Mouse (Mus musculus) MEL (cell line): ENCODE measurements around the gene Dgke. TPM values are rescaled to one million over a fixed set of nuclear protein-coding genes. Genes with fewer than 3 reads are reported as not detected.

Experiments
- DNase-seq: peaks from one replicate; pipeline ENCODE4 v3.0.0; 2011; ENCODE audit warnings: low read depth, low spot score
- H3K27ac ChIP-seq: 2 replicates; pipeline ENCODE4 v1.5.1; 2012; ENCODE audit warnings: low read depth, mild to moderate bottlenecking, control low read depth, low read length, moderate library complexity; ENCODE audit not compliant: control insufficient read depth
- H3K27me3 ChIP-seq, 2 experiments: fragments of 150-350 bp in 1 of 2; sonication (generic) in 1 of 2; 2 replicates each; pipeline ENCODE4 v1.6.1; 2012; ENCODE audit warnings: low read length in 2 of 2, mild to moderate bottlenecking in 2 of 2, improper control_type of control experiment in 1 of 2, moderate library complexity in 1 of 2; ENCODE audit not compliant: insufficient read depth in 2 of 2, control insufficient read depth in 1 of 2
- H3K36me3 ChIP-seq, 2 experiments: 2 replicates each; pipeline ENCODE4 v1.6.1; 2012 to 2014; ENCODE audit warnings: low read length in 2 of 2, improper control_type of control experiment in 1 of 2, inconsistent platforms in 1 of 2, mild to moderate bottlenecking in 1 of 2; ENCODE audit not compliant: insufficient read depth in 2 of 2, control insufficient read depth in 1 of 2
- H3K4me1 ChIP-seq, 2 experiments: fragments of 150-350 bp in 1 of 2; sonication (generic) in 1 of 2; 2 replicates each; pipeline ENCODE4 v1.6.1; 2012; ENCODE audit warnings: low read length in 2 of 2, improper control_type of control experiment in 1 of 2, mild to moderate bottlenecking in 1 of 2; ENCODE audit not compliant: insufficient read depth in 2 of 2, control insufficient read depth in 1 of 2
- H3K4me3 ChIP-seq, 2 experiments: fragments of 150-350 bp in 1 of 2; sonication (generic) in 1 of 2; 2 replicates each; pipeline ENCODE4 v1.5.1; 2012; ENCODE audit warnings: low read depth in 2 of 2, low read length in 2 of 2, mild to moderate bottlenecking in 2 of 2, moderate library complexity in 2 of 2, control low read depth in 1 of 2, improper control_type of control experiment in 1 of 2; ENCODE audit not compliant: control insufficient read depth in 1 of 2, insufficient read depth in 1 of 2
- H3K79me2 ChIP-seq: 2 replicates; pipeline ENCODE4 v1.6.1; 2012; ENCODE audit warnings: mild to moderate bottlenecking, low read length, moderate library complexity; ENCODE audit not compliant: control insufficient read depth, poor library complexity, insufficient read depth
- H3K9ac ChIP-seq: 2 replicates; pipeline ENCODE4 v1.6.1; 2012; ENCODE audit warnings: low read depth, mild to moderate bottlenecking, control low read depth, low read length, moderate library complexity; ENCODE audit not compliant: control insufficient read depth, poor library complexity, severe bottlenecking
- H3K9me3 ChIP-seq: fragments of 150-350 bp; sonication (generic); replicated peaks from 2 replicates; pipeline ENCODE4 v1.6.1; 2012; ENCODE audit warnings: mild to moderate bottlenecking, low read length, improper control_type of control experiment, moderate library complexity; ENCODE audit not compliant: insufficient read depth
- CHD1 ChIP-seq: IDR thresholded peaks from 2 replicates; pipeline ENCODE4 v1.6.1; 2012; ENCODE audit warnings: low read depth, mild to moderate bottlenecking, inconsistent platforms, low read length, improper control_type of control experiment
- ETS1 ChIP-seq: IDR thresholded peaks from 2 replicates; pipeline ENCODE4 v1.6.1; 2012; ENCODE audit warnings: low read depth, mild to moderate bottlenecking, inconsistent platforms, low read length, improper control_type of control experiment, moderate library complexity
- GATA1 ChIP-seq: IDR thresholded peaks from 2 replicates; pipeline ENCODE4 v1.6.1; 2011; ENCODE audit warnings: low read depth, low read length, improper control_type of control experiment
- JUND ChIP-seq: IDR thresholded peaks from 2 replicates; pipeline ENCODE4 v1.6.1; 2011; ENCODE audit warnings: low read depth, mild to moderate bottlenecking, improper control_type of control experiment, low read length
- MAX ChIP-seq: IDR thresholded peaks from 2 replicates; pipeline ENCODE4 v1.6.1; 2011; ENCODE audit warnings: low read length, improper control_type of control experiment
- MAZ ChIP-seq: IDR thresholded peaks from 2 replicates; pipeline ENCODE4 v1.6.1; 2012; ENCODE audit warnings: low read depth, mild to moderate bottlenecking, inconsistent platforms, low read length, improper control_type of control experiment
- MXI1 ChIP-seq: IDR thresholded peaks from 2 replicates; pipeline ENCODE4 v1.6.1; 2011; ENCODE audit warnings: mild to moderate bottlenecking, low read depth, low read length, improper control_type of control experiment
- MYB ChIP-seq: IDR thresholded peaks from 2 replicates; pipeline ENCODE4 v1.6.1; 2011; ENCODE audit warnings: mild to moderate bottlenecking, low read depth, low read length, improper control_type of control experiment
- MYC ChIP-seq: IDR thresholded peaks from 2 replicates; pipeline ENCODE4 v1.6.1; 2011; ENCODE audit warnings: low read depth, mild to moderate bottlenecking, low read length, improper control_type of control experiment, moderate library complexity
- NELFE ChIP-seq: IDR thresholded peaks from 2 replicates; pipeline ENCODE4 v1.6.1; 2011; ENCODE audit warnings: low read depth, low read length, improper control_type of control experiment
- RAD21 ChIP-seq: IDR thresholded peaks from 2 replicates; pipeline ENCODE4 v1.6.1; 2011; ENCODE audit warnings: mild to moderate bottlenecking, low read depth, low read length, improper control_type of control experiment
- SIN3A ChIP-seq: IDR thresholded peaks from 2 replicates; pipeline ENCODE4 v1.6.1; 2012; ENCODE audit warnings: low read length, improper control_type of control experiment, inconsistent platforms
- TBP ChIP-seq: IDR thresholded peaks from 2 replicates; pipeline ENCODE4 v1.8.0; 2011; ENCODE audit warnings: low read depth, low read length, improper control_type of control experiment
- TCF12 ChIP-seq: IDR thresholded peaks from 2 replicates; pipeline ENCODE4 v1.6.1; 2014; ENCODE audit warnings: low read depth, mild to moderate bottlenecking, inconsistent platforms, low read length, improper control_type of control experiment, moderate library complexity
- UBTF ChIP-seq: IDR thresholded peaks from 2 replicates; pipeline ENCODE4 v1.6.1; 2012; ENCODE audit warnings: low read depth, mild to moderate bottlenecking, inconsistent platforms, low read length, improper control_type of control experiment, moderate library complexity, borderline replicate concordance; ENCODE audit not compliant: insufficient read depth
- ZC3H11A ChIP-seq: IDR thresholded peaks from 2 replicates; pipeline ENCODE4 v1.6.1; 2012; ENCODE audit warnings: low read depth, mild to moderate bottlenecking, inconsistent platforms, low read length, improper control_type of control experiment
- ZKSCAN1 ChIP-seq: IDR thresholded peaks from 2 replicates; pipeline ENCODE4 v1.6.1; 2012; ENCODE audit warnings: low read depth, mild to moderate bottlenecking, inconsistent platforms, low read length, improper control_type of control experiment, moderate library complexity
- ZMIZ1 ChIP-seq: IDR thresholded peaks from 2 replicates; pipeline ENCODE4 v1.6.1; 2012; ENCODE audit warnings: low read depth, mild to moderate bottlenecking, inconsistent platforms, low read length, improper control_type of control experiment, moderate library complexity
- polyA plus RNA-seq, 2 experiments: library from polyadenylated mRNA; stranded (reverse) in 1 of 2; unstranded in 1 of 2; fragments of >175 nt in 1 of 2; fragments of >200 nt in 1 of 2; gene quantifications; 2 replicates each; pipeline versions ENCODE4 v1.2.1 to v1.2.4; 2012; ENCODE audit warnings: low replicate concordance in 2 of 2, low read depth in 1 of 2; ENCODE audit not compliant: insufficient read length in 2 of 2, insufficient read depth in 1 of 2, missing spikeins in 1 of 2
- total RNA-seq: library from RNA; depleted of rRNA; stranded (reverse); fragments of 300-350 nt; gene quantifications from 2 replicates; pipeline ENCODE4 v1.2.3, GENCODE M21; 2012

The Dgke gene
- total and polyA plus RNA-seq, 3 experiments = 5.2 to 6.4 TPM; not detected in 1

DNA sequence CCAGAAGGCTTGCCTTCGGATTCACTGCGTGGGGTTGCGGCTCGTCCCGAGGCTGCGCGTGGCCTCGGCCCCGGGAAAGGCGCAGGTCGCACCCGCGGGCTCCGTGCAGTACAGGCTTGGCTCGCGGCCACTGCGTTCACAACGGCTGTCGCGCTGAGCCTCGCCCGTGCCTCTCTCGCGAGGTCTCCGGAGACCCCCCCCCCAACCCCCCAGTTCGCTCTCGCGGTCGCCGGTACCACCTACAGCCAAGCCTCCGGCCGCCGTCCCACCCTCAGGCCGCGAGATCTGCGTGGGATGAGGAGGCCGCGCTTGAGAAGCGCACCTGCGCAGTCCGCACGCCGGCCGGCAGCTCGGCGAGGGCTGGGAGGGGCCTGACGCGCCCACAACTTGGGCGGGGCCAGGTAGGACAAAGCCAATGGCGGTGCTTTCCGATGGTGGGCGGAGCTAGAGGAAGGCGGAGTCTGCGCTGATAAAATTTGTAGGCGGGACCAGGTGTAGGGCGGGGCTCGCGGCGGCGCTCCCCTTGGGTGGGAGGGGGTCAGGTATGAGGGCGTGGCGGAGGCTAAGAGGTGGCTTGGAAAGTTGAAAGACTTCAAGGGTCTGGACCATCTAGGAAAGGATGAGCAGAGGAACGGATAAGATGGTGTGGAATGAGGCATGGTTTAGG, 6.1 kb downstream of the Dgke start (continued):
- TF ChIP-seq UBTF = no peak
- TF ChIP-seq MAZ = no peak; the same call in none of the 2 replicates
- peak; percentile 73 for TF ChIP-seq NELFE
- no peak for TF ChIP-seq ETS1
- peak; percentile 57; the same call in 1 of the 2 replicates for TF ChIP-seq GATA1
- TF ChIP-seq TCF12 = peak; percentile 36; the same call in 1 of the 2 replicates

- peaks cover 22% of the 10 kb centered on the region for H3K79me2 ChIP-seq
- H3K9ac ChIP-seq = peak overlapping the region; percentile 76
- no peaks in the 10 kb centered on the region for H3K9me3 ChIP-seq
- H3K4me1 ChIP-seq = peaks cover 5 to 8% of the 10 kb centered on the region in 2 experiments
- peak; percentile 81 for DNase-seq
- H3K27ac ChIP-seq = peak overlapping the region; percentile 17
- H3K27me3 ChIP-seq = no peaks in the 10 kb centered on the region
- peak overlapping the region; percentile 72 to 82 for H3K4me3 ChIP-seq
- TF ChIP-seq MXI1 (peak; percentile 80), MYC (peak; percentile 63; the same call in 1 of the 2 replicates), ZMIZ1 (no peak), ZKSCAN1 (no peak), TBP (0 out of 2 replicates have a peak, but pooled peaks have one; percentile 6), TCF12 (no peak), MAX (peak; percentile 75), SIN3A (peak; percentile 65; the same call in 1 of the 2 replicates), CHD1 (peak; percentile 87; the same call in 1 of the 2 replicates), JUND (no peak), MYB (0 out of 2 replicates have a peak, but pooled peaks have one; percentile 19), RAD21 (no peak), ZC3H11A (no peak), GATA1 (no peak)
- peaks cover 3 to 24% of the 10 kb centered on the region in 2 experiments; a peak in 3 of 4 replicates for H3K36me3 ChIP-seq
Observed at GRCm38 (mm10) chr11:89059919-89060422, 6.7 kb downstream of the Dgke start.
